Mouse (Mus musculus) spleen, postnatal 4 days (tissue): Measurements from ENCODE around the gene C130060K24Rik.

ENCODE experiments used
- DNase-seq, 2 experiments: peaks; one replicate each; pipeline ENCODE4 v3.0.0; 2022; ENCODE audit warnings: low spot score in 2 of 2

The C130060K24Rik gene

GRCm38 (mm10) chr6:65380918-65381772 lies at the start of gene C130060K24Rik:
C130060K24Rik (plus strand) TSS chr6:65381105.
- no peak for DNase-seq

- no peak for DNase-seq
Observed at GRCm38 (mm10) chr6:65334246-65334645, 46.7 kb upstream of the C130060K24Rik start.

GRCm38 (mm10) chr6:65339391-65339790 lies 41.5 kb upstream of the C130060K24Rik start:
- DNase-seq, result no peak

- DNase-seq, result no peak
Observed at GRCm38 (mm10) chr6:65341360-65341759, 39.5 kb upstream of the C130060K24Rik start.

- no peak for DNase-seq
Observed at GRCm38 (mm10) chr6:65347736-65348135, 33.2 kb upstream of the C130060K24Rik start.

GRCm38 (mm10) chr6:65348255-65348654 lies 32.6 kb upstream of the C130060K24Rik start:
- DNase-seq, result no peak

- DNase-seq, result no peak
Observed at GRCm38 (mm10) chr6:65351622-65352021, 29.3 kb upstream of the C130060K24Rik start.

- DNase-seq, result no peak
Observed at GRCm38 (mm10) chr6:65375918-65376317, 5.0 kb upstream of the C130060K24Rik start.

GRCm38 (mm10) chr6:65421888-65422287 lies 41.0 kb downstream of the C130060K24Rik start:
- no peak for DNase-seq

- no peak for DNase-seq
Observed at GRCm38 (mm10) chr6:65427065-65427464, 46.2 kb downstream of the C130060K24Rik start.

- no peak for DNase-seq
Observed at GRCm38 (mm10) chr6:65433159-65433558, 52.3 kb downstream of the C130060K24Rik start.

GRCm38 (mm10) chr6:65453465-65453864 lies 72.6 kb downstream of the C130060K24Rik start:
- no peak for DNase-seq

- no peak for DNase-seq
Observed at GRCm38 (mm10) chr6:65465294-65465693, 84.4 kb downstream of the C130060K24Rik start.

- no peak for DNase-seq
Observed at GRCm38 (mm10) chr6:65470320-65470719, 89.4 kb downstream of the C130060K24Rik start.

GRCm38 (mm10) chr6:65472455-65472854 lies 91.5 kb downstream of the C130060K24Rik start:
- no peak for DNase-seq

- no peak for DNase-seq
Observed at GRCm38 (mm10) chr6:65498786-65499185, 117.9 kb downstream of the C130060K24Rik start.
